Mouse (Mus musculus): Measurements from ENCODE around the gene Tenm3. TPM values are rescaled to one million over a fixed set of nuclear protein-coding genes. Genes with fewer than 3 reads are reported as not detected.

The Tenm3 gene
- polyA plus RNA-seq, 1 experiment = 18.2 TPM

DNA sequence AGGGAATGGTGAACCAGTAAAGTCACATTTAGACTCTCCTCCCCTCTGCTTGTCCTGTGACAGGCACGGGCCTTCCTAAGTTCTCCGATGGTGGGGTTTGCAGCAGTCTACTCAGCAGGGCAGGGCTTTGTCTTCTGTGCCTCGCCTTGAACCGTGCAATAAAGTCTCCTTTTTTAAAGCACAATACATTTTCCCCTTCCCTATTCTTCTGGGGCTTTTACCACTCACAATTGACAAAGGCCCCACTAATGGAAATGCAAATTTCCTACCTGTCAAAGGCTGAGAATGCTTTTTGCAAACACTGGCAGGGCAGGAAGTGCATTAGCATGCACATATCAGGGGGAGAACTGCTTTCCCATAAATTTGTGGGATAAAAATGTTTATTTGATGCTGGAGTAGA lies 664.8 kb downstream of the Tenm3 start:
- no peak for TF ChIP-seq MYOD1 (IDR thresholded peaks at IDR 0.05; ENCODE audit: control insufficient read depth, insufficient read length, low read depth)
- no peak for TF ChIP-seq MAX (IDR thresholded peaks at IDR 0.05)
- TF ChIP-seq CEBPB (IDR thresholded peaks at IDR 0.05; ENCODE audit: low read depth) = no peak
- TF ChIP-seq USF1 (IDR thresholded peaks at IDR 0.05; ENCODE audit: low read depth) = no peak
- no peak for TF ChIP-seq MYOG (IDR thresholded peaks at IDR 0.05; ENCODE audit: control insufficient read depth, extremely low read depth, insufficient read length)
- TF ChIP-seq CTCF (IDR thresholded peaks at IDR 0.05; ENCODE audit: control insufficient read depth, insufficient read depth, insufficient read length) = no peak
- TF ChIP-seq FOSL1 (IDR thresholded peaks at IDR 0.05; ENCODE audit: insufficient read depth, low read length, poor library complexity, severe bottlenecking) = no peak
- Histone ChIP-seq H3K79me2 (ENCODE audit: control insufficient read depth, insufficient read depth) (no peaks in the 10 kb centered on the region), H3K36me3 (ENCODE audit: control insufficient read depth, insufficient read depth) (no peaks in the 10 kb centered on the region), H3K79me3 (ENCODE audit: low read depth) (no peaks in the 10 kb centered on the region), H3K4me3 (ENCODE audit: insufficient read depth, poor library complexity, severe bottlenecking) (no peak overlapping the region), H3ac (ENCODE audit: control insufficient read depth, insufficient read length, low read depth) (no peak overlapping the region), H3K27me3 (ENCODE audit: control insufficient read depth, insufficient read depth, insufficient read length) (no peaks in the 10 kb centered on the region)

DNA sequence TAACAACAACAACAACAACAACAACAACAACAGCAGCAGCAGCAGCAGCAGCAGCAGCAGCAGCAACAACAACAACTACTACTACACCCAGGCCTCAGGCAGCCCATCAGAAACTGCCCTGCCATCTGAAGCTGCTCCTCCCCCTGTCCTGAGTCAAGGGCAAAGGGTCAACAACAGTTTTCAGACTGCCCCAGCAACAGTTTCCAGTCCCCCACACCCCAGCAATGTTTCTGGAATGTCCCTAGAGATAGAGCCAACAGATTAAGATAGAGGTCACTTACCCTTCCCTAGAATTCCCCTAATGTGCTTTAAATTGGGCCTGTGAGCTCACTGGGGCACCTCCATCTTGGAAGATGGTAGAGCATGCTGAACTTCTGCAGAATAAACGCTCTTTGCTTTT lies 665.9 kb downstream of the Tenm3 start:
- no peak overlapping the region for H3ac ChIP-seq (ENCODE audit: control insufficient read depth, insufficient read length, low read depth)
- H3K79me3 ChIP-seq (ENCODE audit: low read depth) = no peaks in the 10 kb centered on the region
- no peak overlapping the region for H3K4me3 ChIP-seq (ENCODE audit: insufficient read depth, poor library complexity, severe bottlenecking)
- TF ChIP-seq MAX (IDR thresholded peaks at IDR 0.05) (no peak), CEBPB (IDR thresholded peaks at IDR 0.05; ENCODE audit: low read depth) (no peak), USF1 (IDR thresholded peaks at IDR 0.05; ENCODE audit: low read depth) (no peak)
- no peaks in the 10 kb centered on the region for H3K27me3 ChIP-seq (ENCODE audit: control insufficient read depth, insufficient read depth, insufficient read length)
- no peaks in the 10 kb centered on the region for H3K79me2 ChIP-seq (ENCODE audit: control insufficient read depth, insufficient read depth)
- no peaks in the 10 kb centered on the region for H3K36me3 ChIP-seq (ENCODE audit: control insufficient read depth, insufficient read depth)
